ENCODE assay signal across 14 mouse cellular contexts in genomic region chr3:51670414-51671070, GRCm38 (mm10). TPM values are rescaled to one million over a fixed set of nuclear protein-coding genes. Genes with fewer than 3 reads are reported as not detected.
A peak's percentile ranks its signal among the peaks of the same experiment; 100 is the strongest.
DNase-seq lines count a peak whose midpoint lies in the region; ATAC-seq lines count a peak whose summit lies in the region.
"Had no signal": no experiment of that assay in that cellular context is flagged by ENCODE, and none has a peak within 500 bp of the region (broad histone marks: within the 10 kb centered on the region; RNA-seq: fewer than 3 reads in every experiment).

No protein-coding gene starts in this region.

- no peaks in the 10 kb centered on the region for H3K36me3 ChIP-seq in intestine, embryonic 16.5 days (ENCODE audit: control insufficient read depth, insufficient read depth, low read length)
- H3K36me3 ChIP-seq in intestine, embryonic 15.5 days = no peaks in the 10 kb centered on the region
- H3K36me3 ChIP-seq in stomach, embryonic 16.5 days (ENCODE audit: control insufficient read depth, insufficient read depth, low read length) = no peaks in the 10 kb centered on the region
- H3K36me3 ChIP-seq: hindbrain, embryonic 15.5 days; limb, embryonic 10.5 days had no signal

- no peak overlapping the region for H3K4me2 ChIP-seq in intestine, embryonic 16.5 days (ENCODE audit: low read depth, low read length)
- no peak overlapping the region for H3K4me2 ChIP-seq in intestine, embryonic 15.5 days (replicated peaks)
- no peak overlapping the region for H3K4me2 ChIP-seq in stomach, embryonic 16.5 days (ENCODE audit: low read depth, low read length)
- H3K4me2 ChIP-seq: hindbrain, embryonic 15.5 days had no signal

- ATAC-seq in intestine, embryonic 16.5 days = peak; percentile 47
- ATAC-seq in intestine, embryonic 15.5 days = no peak; the same call in 1 of the 2 replicates
- ATAC-seq in stomach, embryonic 16.5 days (ENCODE audit: insufficient read depth, low FRiP score) = 0 out of 2 replicates have a peak, but pooled peaks have one; percentile 30
- ATAC-seq: forebrain, postnatal 0 days had no signal

- 72% methylated on average over 5 of the region's 5 CpGs for WGBS in intestine, embryonic 16.5 days
- 75% methylated on average over 5 of the region's 5 CpGs for WGBS in intestine, embryonic 15.5 days
- WGBS in stomach, embryonic 16.5 days = 80% methylated on average over 5 of the region's 5 CpGs

- H3K4me3 ChIP-seq in intestine, embryonic 16.5 days (ENCODE audit: low read length) = no peak overlapping the region
- H3K4me3 ChIP-seq in intestine, embryonic 15.5 days (replicated peaks) = no peak overlapping the region
- H3K4me3 ChIP-seq in stomach, embryonic 16.5 days (replicated peaks; ENCODE audit: low read length) = no peak overlapping the region
- H3K4me3 ChIP-seq: heart, adult 2 months; hindbrain, embryonic 15.5 days; limb, embryonic 10.5 days had no signal

- H3K4me1 ChIP-seq in intestine, embryonic 16.5 days (ENCODE audit: control insufficient read depth, insufficient read depth, low read length) = peaks cover 12% of the 10 kb centered on the region
- 0 out of 2 replicates have a peak, but pooled peaks cover 3% of the 10 kb centered on the region for H3K4me1 ChIP-seq in intestine, embryonic 15.5 days (replicated peaks)
- 0 out of 2 replicates have a peak, but pooled peaks cover 9% of the 10 kb centered on the region for H3K4me1 ChIP-seq in stomach, embryonic 16.5 days (ENCODE audit: control insufficient read depth, insufficient read depth, low read length)
- H3K4me1 ChIP-seq: hindbrain, embryonic 15.5 days had no signal

- H3K27ac ChIP-seq in intestine, embryonic 16.5 days (ENCODE audit: low read length) = peak overlapping the region; percentile 40
- no peak overlapping the region for H3K27ac ChIP-seq in intestine, embryonic 15.5 days
- H3K27ac ChIP-seq in stomach, embryonic 16.5 days (ENCODE audit: low read length) = no peak overlapping the region
- H3K27ac ChIP-seq: heart, adult 2 months; hindbrain, embryonic 15.5 days; limb, embryonic 10.5 days had no signal

- H3K9ac ChIP-seq in intestine, embryonic 16.5 days (ENCODE audit: low read depth, low read length) = no peak overlapping the region
- no peak overlapping the region for H3K9ac ChIP-seq in intestine, embryonic 15.5 days
- H3K9ac ChIP-seq in stomach, embryonic 16.5 days (ENCODE audit: low read length) = no peak overlapping the region
- H3K9ac ChIP-seq: forebrain, postnatal 0 days; hindbrain, embryonic 15.5 days had no signal

- DNase-seq in NIH3T3 (ENCODE audit: low read depth) (peak; percentile 66), liver (peak; percentile 80)
- DNase-seq in left cerebral cortex, adult 18-20 months (ENCODE audit: low spot score in 2 of 2) = no peak
- DNase-seq in cerebellum, adult 18-20 months = no peak
- no peak for DNase-seq in frontal cortex, postnatal 36 days (ENCODE audit: low spot score in 2 of 2)
- DNase-seq: forebrain, postnatal 0 days; heart, adult 2 months; kidney, postnatal 4 days; lung, postnatal 36 days had no signal

- H3K27me3 ChIP-seq in intestine, embryonic 16.5 days (replicated peaks; ENCODE audit: control insufficient read depth, insufficient read depth, low read length) = no peaks in the 10 kb centered on the region
- H3K27me3 ChIP-seq in intestine, embryonic 15.5 days (replicated peaks) = no peaks in the 10 kb centered on the region
- no peaks in the 10 kb centered on the region for H3K27me3 ChIP-seq in stomach, embryonic 16.5 days (ENCODE audit: control insufficient read depth, insufficient read depth, low read length)
- H3K27me3 ChIP-seq: hindbrain, embryonic 15.5 days had no signal

- H3K9me3 ChIP-seq in intestine, embryonic 16.5 days (ENCODE audit: control insufficient read depth, low read length) = no peaks in the 10 kb centered on the region
- no peaks in the 10 kb centered on the region for H3K9me3 ChIP-seq in intestine, embryonic 15.5 days
- H3K9me3 ChIP-seq in stomach, embryonic 16.5 days (replicated peaks; ENCODE audit: control insufficient read depth, low read length) = no peaks in the 10 kb centered on the region
- H3K9me3 ChIP-seq: hindbrain, embryonic 15.5 days; limb, embryonic 10.5 days had no signal

RNA-seq across cellular contexts. Expression of gene Mgst2, which starts 10.4 kb away (rescaled TPM):
- polyA plus RNA-seq in intestine, embryonic 16.5 days (2015; fragmentation: Nextera tagmentation; extraction: Ambion mirVana) = 49.8 and 61.7 TPM in 2 replicates
- 30.2 and 33.3 TPM in 2 replicates for polyA plus RNA-seq in intestine, embryonic 15.5 days (2015; fragmentation: Nextera tagmentation; extraction: Ambion mirVana)
- polyA plus RNA-seq in stomach, embryonic 16.5 days (2015; fragmentation: Nextera tagmentation; extraction: Ambion mirVana) = 58.9 and 64.9 TPM in 2 replicates
- total RNA-seq in left cerebral cortex, adult 18-20 months (2021) = not detected
- total RNA-seq: forebrain, postnatal 0 days had no signal

Comparison
In these comparisons a context has a peak if more than half of its experiments do, and no peak if none do; other contexts are left out.
1. DNase-seq: peak in NIH3T3 (single experiment) and liver (single experiment); none in left cerebral cortex, adult 18-20 months (0 of 2), cerebellum, adult 18-20 months (0 of 2) and frontal cortex, postnatal 36 days (0 of 2).